Mouse (Mus musculus): ENCODE measurements around the gene Bhmt2. TPM values are rescaled to one million over a fixed set of nuclear protein-coding genes. Genes with fewer than 3 reads are reported as not detected.

The Bhmt2 gene
- polyA plus RNA-seq, 1 experiment from 2014 or later, result not detected

GRCm38 (mm10) chr13:93707271-93707670 is 33.2 kb upstream of the Bhmt2 start:
- Histone ChIP-seq H3K27ac (ENCODE audit: low read depth, low read length) (no peak overlapping the region), H3K4me1 (replicated peaks; ENCODE audit: control insufficient read depth, insufficient read depth, low read length) (no peaks in the 10 kb centered on the region), H3K36me3 (ENCODE audit: control insufficient read depth, insufficient read depth, low read length) (no peaks in the 10 kb centered on the region), H3K9me3 (ENCODE audit: control insufficient read depth, low read length) (no peaks in the 10 kb centered on the region), H3K27me3 (ENCODE audit: control insufficient read depth, insufficient read depth, low read length) (no peaks in the 10 kb centered on the region), H3K9ac (ENCODE audit: low read depth, low read length) (no peak overlapping the region), H3K4me2 (replicated peaks; ENCODE audit: low read depth, low read length) (no peak overlapping the region), H3K4me3 (ENCODE audit: low read depth, low read length) (no peak overlapping the region)
- no peak for ATAC-seq (ENCODE audit: low FRiP score)
- DNase-seq (ENCODE audit: low spot score), result no peak
- WGBS, result 87% methylated on average over 4 of the region's 4 CpGs

- H3K4me2 ChIP-seq (replicated peaks; ENCODE audit: low read depth, low read length), result no peak overlapping the region
- ATAC-seq (ENCODE audit: low FRiP score), result no peak
- H3K9ac ChIP-seq (ENCODE audit: low read depth, low read length), result no peak overlapping the region
- H3K27me3 ChIP-seq (ENCODE audit: control insufficient read depth, insufficient read depth, low read length), result no peaks in the 10 kb centered on the region
- WGBS, result 73% methylated on average over 4 of the region's 4 CpGs
- no peaks in the 10 kb centered on the region for H3K4me1 ChIP-seq (replicated peaks; ENCODE audit: control insufficient read depth, insufficient read depth, low read length)
- no peaks in the 10 kb centered on the region for H3K36me3 ChIP-seq (ENCODE audit: control insufficient read depth, insufficient read depth, low read length)
- H3K27ac ChIP-seq (ENCODE audit: low read depth, low read length), result no peak overlapping the region
- no peak for DNase-seq (ENCODE audit: low spot score)
- no peaks in the 10 kb centered on the region for H3K9me3 ChIP-seq (ENCODE audit: control insufficient read depth, low read length)
- no peak overlapping the region for H3K4me3 ChIP-seq (ENCODE audit: low read depth, low read length)
Observed at GRCm38 (mm10) chr13:93705697-93706096, 31.6 kb upstream of the Bhmt2 start.

GRCm38 (mm10) chr13:93698866-93699265 is 24.8 kb upstream of the Bhmt2 start:
- no peak overlapping the region for H3K4me2 ChIP-seq (replicated peaks; ENCODE audit: low read depth, low read length)
- H3K27ac ChIP-seq (ENCODE audit: low read depth, low read length), result no peak overlapping the region
- no peaks in the 10 kb centered on the region for H3K36me3 ChIP-seq (ENCODE audit: control insufficient read depth, insufficient read depth, low read length)
- no peaks in the 10 kb centered on the region for H3K4me1 ChIP-seq (replicated peaks; ENCODE audit: control insufficient read depth, insufficient read depth, low read length)
- DNase-seq (ENCODE audit: low spot score) (no peak), ATAC-seq (ENCODE audit: low FRiP score) (no peak)
- no peak overlapping the region for H3K9ac ChIP-seq (ENCODE audit: low read depth, low read length)
- H3K4me3 ChIP-seq (ENCODE audit: low read depth, low read length), result no peak overlapping the region
- H3K9me3 ChIP-seq (ENCODE audit: control insufficient read depth, low read length), result no peaks in the 10 kb centered on the region
- WGBS, result 89% methylated on average over 6 of the region's 6 CpGs
- H3K27me3 ChIP-seq (ENCODE audit: control insufficient read depth, insufficient read depth, low read length), result no peaks in the 10 kb centered on the region

- 73% methylated on average over 1 of the region's 1 CpGs for WGBS
- no peak overlapping the region for H3K4me3 ChIP-seq (ENCODE audit: low read depth, low read length)
- no peaks in the 10 kb centered on the region for H3K27me3 ChIP-seq (ENCODE audit: control insufficient read depth, insufficient read depth, low read length)
Observed at GRCm38 (mm10) chr13:93690821-93691220, 16.7 kb upstream of the Bhmt2 start.

GRCm38 (mm10) chr13:93689566-93689965 is 15.5 kb upstream of the Bhmt2 start:
- ATAC-seq (ENCODE audit: low FRiP score), result no peak
- H3K36me3 ChIP-seq (ENCODE audit: control insufficient read depth, insufficient read depth, low read length), result no peaks in the 10 kb centered on the region
- no peak overlapping the region for H3K4me3 ChIP-seq (ENCODE audit: low read depth, low read length)
- H3K4me2 ChIP-seq (replicated peaks; ENCODE audit: low read depth, low read length), result no peak overlapping the region
- no peaks in the 10 kb centered on the region for H3K9me3 ChIP-seq (ENCODE audit: control insufficient read depth, low read length)
- DNase-seq (ENCODE audit: low spot score), result no peak
- no peaks in the 10 kb centered on the region for H3K27me3 ChIP-seq (ENCODE audit: control insufficient read depth, insufficient read depth, low read length)
- no peak overlapping the region for H3K9ac ChIP-seq (ENCODE audit: low read depth, low read length)
- no peaks in the 10 kb centered on the region; the same call in 1 of the 2 replicates for H3K4me1 ChIP-seq (replicated peaks; ENCODE audit: control insufficient read depth, insufficient read depth, low read length)
- WGBS, result 91% methylated on average over 3 of the region's 3 CpGs
- no peak overlapping the region for H3K27ac ChIP-seq (ENCODE audit: low read depth, low read length)

More at GRCm38 (mm10) chr13:93690821-93691220, 16.7 kb upstream of the Bhmt2 start:
- no peaks in the 10 kb centered on the region; the same call in 1 of the 2 replicates for H3K4me1 ChIP-seq (replicated peaks; ENCODE audit: control insufficient read depth, insufficient read depth, low read length)
- DNase-seq (ENCODE audit: low spot score), result no peak
- H3K27ac ChIP-seq (ENCODE audit: low read depth, low read length), result no peak overlapping the region
- ATAC-seq (ENCODE audit: low FRiP score), result no peak
- no peaks in the 10 kb centered on the region for H3K9me3 ChIP-seq (ENCODE audit: control insufficient read depth, low read length)
- no peak overlapping the region for H3K4me2 ChIP-seq (replicated peaks; ENCODE audit: low read depth, low read length)
- H3K9ac ChIP-seq (ENCODE audit: low read depth, low read length), result no peak overlapping the region
- H3K36me3 ChIP-seq (ENCODE audit: control insufficient read depth, insufficient read depth, low read length), result no peaks in the 10 kb centered on the region

- no peaks in the 10 kb centered on the region for H3K9me3 ChIP-seq (ENCODE audit: control insufficient read depth, low read length)
- H3K36me3 ChIP-seq (ENCODE audit: control insufficient read depth, insufficient read depth, low read length), result no peaks in the 10 kb centered on the region
- no peak overlapping the region for H3K4me3 ChIP-seq (ENCODE audit: low read depth, low read length)
- no peak overlapping the region for H3K27ac ChIP-seq (ENCODE audit: low read depth, low read length)
- no peaks in the 10 kb centered on the region for H3K27me3 ChIP-seq (ENCODE audit: control insufficient read depth, insufficient read depth, low read length)
- WGBS, result 7% methylated on average over 5 of the region's 5 CpGs
- ATAC-seq (ENCODE audit: low FRiP score), result no peak
- no peaks in the 10 kb centered on the region; the same call in 1 of the 2 replicates for H3K4me1 ChIP-seq (replicated peaks; ENCODE audit: control insufficient read depth, insufficient read depth, low read length)
- H3K9ac ChIP-seq (ENCODE audit: low read depth, low read length), result no peak overlapping the region
- no peak for DNase-seq (ENCODE audit: low spot score)
- H3K4me2 ChIP-seq (replicated peaks; ENCODE audit: low read depth, low read length), result no peak overlapping the region
Observed at GRCm38 (mm10) chr13:93687321-93687720, 13.2 kb upstream of the Bhmt2 start.

GRCm38 (mm10) chr13:93685226-93685625 is 11.1 kb upstream of the Bhmt2 start:
- H3K27ac ChIP-seq (ENCODE audit: low read depth, low read length), result no peak overlapping the region
- 80% methylated on average over 4 of the region's 4 CpGs for WGBS
- H3K9ac ChIP-seq (ENCODE audit: low read depth, low read length), result no peak overlapping the region
- no peaks in the 10 kb centered on the region for H3K27me3 ChIP-seq (ENCODE audit: control insufficient read depth, insufficient read depth, low read length)
- ATAC-seq (ENCODE audit: low FRiP score), result no peak
- no peak for DNase-seq (ENCODE audit: low spot score)
- H3K4me1 ChIP-seq (replicated peaks; ENCODE audit: control insufficient read depth, insufficient read depth, low read length), result no peaks in the 10 kb centered on the region; the same call in 1 of the 2 replicates
- H3K36me3 ChIP-seq (ENCODE audit: control insufficient read depth, insufficient read depth, low read length), result no peaks in the 10 kb centered on the region
- H3K4me2 ChIP-seq (replicated peaks; ENCODE audit: low read depth, low read length), result no peak overlapping the region
- no peaks in the 10 kb centered on the region for H3K9me3 ChIP-seq (ENCODE audit: control insufficient read depth, low read length)
- no peak overlapping the region for H3K4me3 ChIP-seq (ENCODE audit: low read depth, low read length)

- no peak for DNase-seq (ENCODE audit: low spot score)
- no peak for ATAC-seq (ENCODE audit: low FRiP score)
- no peak overlapping the region for H3K27ac ChIP-seq (ENCODE audit: low read depth, low read length)
Observed at GRCm38 (mm10) chr13:93683336-93683735, 9.2 kb upstream of the Bhmt2 start.

GRCm38 (mm10) chr13:93676864-93677263 is 2.8 kb upstream of the Bhmt2 start:
- Histone ChIP-seq H3K4me3 (ENCODE audit: low read depth, low read length) (no peak overlapping the region), H3K9ac (ENCODE audit: low read depth, low read length) (no peak overlapping the region), H3K4me1 (replicated peaks; ENCODE audit: control insufficient read depth, insufficient read depth, low read length) (0 out of 2 replicates have a peak, but pooled peaks cover 3% of the 10 kb centered on the region), H3K9me3 (ENCODE audit: control insufficient read depth, low read length) (no peaks in the 10 kb centered on the region), H3K27ac (ENCODE audit: low read depth, low read length) (no peak overlapping the region), H3K36me3 (ENCODE audit: control insufficient read depth, insufficient read depth, low read length) (no peaks in the 10 kb centered on the region), H3K27me3 (ENCODE audit: control insufficient read depth, insufficient read depth, low read length) (peaks cover 10% of the 10 kb centered on the region), H3K4me2 (replicated peaks; ENCODE audit: low read depth, low read length) (no peak overlapping the region)
- no peak for ATAC-seq (ENCODE audit: low FRiP score)
- no peak for DNase-seq (ENCODE audit: low spot score)
- 80% methylated on average over 9 of the region's 9 CpGs for WGBS

More at GRCm38 (mm10) chr13:93683336-93683735, 9.2 kb upstream of the Bhmt2 start:
- Histone ChIP-seq H3K36me3 (ENCODE audit: control insufficient read depth, insufficient read depth, low read length) (no peaks in the 10 kb centered on the region), H3K9me3 (ENCODE audit: control insufficient read depth, low read length) (no peaks in the 10 kb centered on the region), H3K4me2 (replicated peaks; ENCODE audit: low read depth, low read length) (no peak overlapping the region), H3K27me3 (ENCODE audit: control insufficient read depth, insufficient read depth, low read length) (no peaks in the 10 kb centered on the region), H3K4me3 (ENCODE audit: low read depth, low read length) (no peak overlapping the region), H3K9ac (ENCODE audit: low read depth, low read length) (no peak overlapping the region), H3K4me1 (replicated peaks; ENCODE audit: control insufficient read depth, insufficient read depth, low read length) (no peaks in the 10 kb centered on the region; the same call in 1 of the 2 replicates)

Measured in hindbrain, embryonic 11.5 days (tissue).